8 mouse cellular contexts compared by ENCODE assay signal in the genomic region with DNA sequence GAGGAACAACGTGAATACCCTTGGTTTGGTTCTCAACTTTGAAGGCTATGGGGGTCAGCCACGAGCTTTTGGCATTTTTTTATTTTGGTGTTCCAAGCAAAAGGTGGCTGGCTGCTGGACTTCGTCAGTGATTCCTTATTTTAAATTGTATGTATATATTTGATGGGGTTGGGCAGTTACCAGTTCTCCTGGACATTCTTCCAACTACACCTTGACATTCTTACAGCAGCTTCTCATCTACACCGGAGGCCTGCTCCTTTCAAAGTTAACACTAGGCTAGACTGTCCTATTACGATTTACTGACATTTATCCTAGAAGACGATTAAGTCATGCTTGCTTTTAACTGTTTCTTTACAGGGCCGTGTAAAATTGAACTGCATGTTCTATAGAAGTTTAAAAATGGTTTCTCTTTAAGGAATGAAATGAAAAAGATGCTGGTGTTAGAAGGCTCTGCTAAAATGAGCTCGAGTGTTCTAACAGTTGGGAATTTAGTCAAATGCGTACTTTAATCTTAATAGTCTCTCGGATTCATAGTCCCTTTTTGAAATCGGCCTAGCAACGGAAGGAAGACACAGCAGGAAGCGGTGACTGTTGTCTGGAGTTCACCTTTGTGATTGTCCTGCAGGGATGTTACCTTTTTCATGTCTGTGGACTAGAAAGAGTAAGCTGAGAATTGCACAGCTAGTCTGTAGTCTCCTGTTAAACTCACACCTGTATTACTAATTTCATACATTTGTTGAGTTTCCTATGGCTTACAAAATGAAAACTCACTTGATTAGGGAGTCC. TPM values are rescaled to one million over a fixed set of nuclear protein-coding genes. Genes with fewer than 3 reads are reported as not detected.
A peak's percentile ranks its signal among the peaks of the same experiment; 100 is the strongest.
DNase-seq lines count a peak whose midpoint lies in the region; ATAC-seq and TF ChIP-seq lines count a peak whose summit lies in the region.

No protein-coding gene starts in this region.

- ATAC-seq in kidney, postnatal 0 days (replicated peaks; ENCODE audit: low FRiP score, low read depth), result no peak
- ATAC-seq in hindbrain, postnatal 0 days, result no peak
- no peak for ATAC-seq in midbrain, postnatal 0 days (ENCODE audit: low FRiP score)

- 0 out of 2 replicates have a peak overlapping the region, but pooled peaks have one; percentile 83 for H3K27ac ChIP-seq in kidney, postnatal 0 days
- H3K27ac ChIP-seq in embryonic facial prominence, embryonic 10.5 days (replicated peaks), result no peak overlapping the region
- peak overlapping the region; percentile 90 for H3K27ac ChIP-seq in hindbrain, postnatal 0 days
- peak overlapping the region; percentile 91 for H3K27ac ChIP-seq in midbrain, postnatal 0 days (ENCODE audit: low read depth, low read length)

- no peaks in the 10 kb centered on the region for H3K9me3 ChIP-seq in kidney, postnatal 0 days (replicated peaks; ENCODE audit: low read length)
- H3K9me3 ChIP-seq in embryonic facial prominence, embryonic 10.5 days, result no peaks in the 10 kb centered on the region
- H3K9me3 ChIP-seq in hindbrain, postnatal 0 days (ENCODE audit: low read length), result no peaks in the 10 kb centered on the region
- H3K9me3 ChIP-seq in midbrain, postnatal 0 days (ENCODE audit: low read length), result no peaks in the 10 kb centered on the region

- no peaks in the 10 kb centered on the region for H3K36me3 ChIP-seq in kidney, postnatal 0 days (ENCODE audit: insufficient read depth, low read length)
- H3K36me3 ChIP-seq in embryonic facial prominence, embryonic 10.5 days (replicated peaks), result no peaks in the 10 kb centered on the region
- no peaks in the 10 kb centered on the region for H3K36me3 ChIP-seq in hindbrain, postnatal 0 days (ENCODE audit: insufficient read depth, low read length)
- no peaks in the 10 kb centered on the region for H3K36me3 ChIP-seq in midbrain, postnatal 0 days (ENCODE audit: insufficient read depth, low read length)

- H3K27me3 ChIP-seq in kidney, postnatal 0 days (ENCODE audit: insufficient read depth, low read length), result no peaks in the 10 kb centered on the region
- no peaks in the 10 kb centered on the region for H3K27me3 ChIP-seq in embryonic facial prominence, embryonic 10.5 days (replicated peaks; ENCODE audit: low read depth, poor library complexity, severe bottlenecking)
- no peaks in the 10 kb centered on the region for H3K27me3 ChIP-seq in hindbrain, postnatal 0 days (ENCODE audit: insufficient read depth, low read length)
- no peaks in the 10 kb centered on the region for H3K27me3 ChIP-seq in midbrain, postnatal 0 days (ENCODE audit: insufficient read depth, low read length)

- H3K4me3 ChIP-seq in kidney, postnatal 0 days (replicated peaks; ENCODE audit: low read depth, low read length), result peak overlapping the region; percentile 86
- peak overlapping the region; percentile 93 for H3K4me3 ChIP-seq in embryonic facial prominence, embryonic 10.5 days
- peak overlapping the region; percentile 73 for H3K4me3 ChIP-seq in hindbrain, postnatal 0 days (ENCODE audit: low read length)
- peak overlapping the region; percentile 68 for H3K4me3 ChIP-seq in midbrain, postnatal 0 days (ENCODE audit: low read depth, low read length)

- DNase-seq in kidney, postnatal 0 days (ENCODE audit: low spot score), result no peak
- DNase-seq in kidney, adult 18-20 months, result no peak
- DNase-seq in embryonic facial prominence, embryonic 10.5 days (ENCODE audit: low spot score), result no peak
- DNase-seq in hindbrain, postnatal 0 days (ENCODE audit: low spot score), result no peak
- DNase-seq in midbrain, postnatal 0 days (ENCODE audit: low spot score), result peak; percentile 3
- DNase-seq in right cerebral cortex, postnatal 36 days (ENCODE audit: low spot score in 2 of 2), result no peak
- DNase-seq in gastrocnemius, postnatal 36 days, result no peak
- no peak for DNase-seq in embryo, embryonic 11 days

- no peaks in the 10 kb centered on the region for H3K4me1 ChIP-seq in kidney, postnatal 0 days (replicated peaks; ENCODE audit: insufficient read depth, low read length)
- peaks cover 30% of the 10 kb centered on the region for H3K4me1 ChIP-seq in embryonic facial prominence, embryonic 10.5 days
- H3K4me1 ChIP-seq in hindbrain, postnatal 0 days (ENCODE audit: insufficient read depth, low read length), result 0 out of 2 replicates have a peak, but pooled peaks cover 6% of the 10 kb centered on the region
- H3K4me1 ChIP-seq in midbrain, postnatal 0 days (ENCODE audit: insufficient read depth, low read length), result no peaks in the 10 kb centered on the region; the same call in 1 of the 2 replicates

- peak overlapping the region; percentile 92; the same call in 1 of the 2 replicates for H3K9ac ChIP-seq in kidney, postnatal 0 days (ENCODE audit: low read depth, low read length)
- peak overlapping the region; percentile 84 for H3K9ac ChIP-seq in hindbrain, postnatal 0 days (replicated peaks; ENCODE audit: low read length)
- H3K9ac ChIP-seq in midbrain, postnatal 0 days (replicated peaks; ENCODE audit: low read length, poor library complexity, severe bottlenecking), result peak overlapping the region; percentile 85

- WGBS in kidney, postnatal 0 days, result 36% methylated on average over 13 of the region's 13 CpGs
- WGBS in embryonic facial prominence, embryonic 10.5 days, result 48% methylated on average over 13 of the region's 13 CpGs
- 31% methylated on average over 13 of the region's 13 CpGs for WGBS in hindbrain, postnatal 0 days
- 27% methylated on average over 13 of the region's 13 CpGs for WGBS in midbrain, postnatal 0 days

- no peak for TF ChIP-seq CTCF in kidney, postnatal 0 days (IDR thresholded peaks at IDR 0.05; ENCODE audit: low read depth)
- TF ChIP-seq CTCF in hindbrain, postnatal 0 days (IDR thresholded peaks at IDR 0.05; ENCODE audit: low read depth), result no peak
- no peak for TF ChIP-seq CTCF in midbrain, postnatal 0 days (IDR thresholded peaks at IDR 0.05)

- peak overlapping the region; percentile 86 for H3K4me2 ChIP-seq in kidney, postnatal 0 days (ENCODE audit: low read length)
- H3K4me2 ChIP-seq in hindbrain, postnatal 0 days (ENCODE audit: low read depth, low read length), result peak overlapping the region; percentile 90
- peak overlapping the region; percentile 72 for H3K4me2 ChIP-seq in midbrain, postnatal 0 days (ENCODE audit: low read depth, low read length, poor library complexity, severe bottlenecking)

- intact Hi-C loops in gastrocnemius, postnatal 36 days (cut with DNase I), result no loop called here

RNA-seq across cellular contexts. Expression of a gene that starts 1.2 kb away (rescaled TPM):
- polyA plus RNA-seq in kidney, postnatal 0 days (2015; fragmentation: Nextera tagmentation; extraction: Ambion mirVana), result 15.6 and 15.7 TPM in 2 replicates
- 8.4 and 10.2 TPM in 2 replicates for polyA plus RNA-seq in embryonic facial prominence, embryonic 10.5 days (2016; fragmentation: Nextera tagmentation; extraction: Ambion mirVana)
- total RNA-seq in hindbrain, postnatal 0 days (2014; rRNA removed), result 13.8 and 18.9 TPM in 2 replicates
- 12.3 and 13.7 TPM in 2 replicates for polyA plus RNA-seq in hindbrain, postnatal 0 days (2015; fragmentation: Nextera tagmentation; extraction: Ambion mirVana)
- total RNA-seq in midbrain, postnatal 0 days (2014; rRNA removed), result 21.3 and 27.0 TPM in 2 replicates
- polyA plus RNA-seq in midbrain, postnatal 0 days (2015; fragmentation: Nextera tagmentation; extraction: Ambion mirVana), result 13.0 and 13.1 TPM in 2 replicates
- 10 to 100 TPM; 10.9 to 14.1 TPM for total RNA-seq in gastrocnemius, postnatal 36 days (2021)
